Mouse (Mus musculus) ES-Bruce4 (cell line): ENCODE results near the gene Cerk. TPM values are rescaled to one million over a fixed set of nuclear protein-coding genes. Genes with fewer than 3 reads are reported as not detected.
"Not testable (repeated sequence)": the region's sequence is repeated elsewhere in the genome, so short reads cannot be mapped to it uniquely, and the experiment has no call there.

ENCODE experiments used
- H3K27ac ChIP-seq: 2 replicates; pipeline ENCODE4 v1.5.1; 2012; ENCODE audit warnings: low read length, inconsistent platforms; ENCODE audit not compliant: insufficient read depth
- H3K27me3 ChIP-seq: 2 replicates; pipeline ENCODE4 v1.6.1; 2012; ENCODE audit warnings: mild to moderate bottlenecking, low read length, inconsistent platforms; ENCODE audit not compliant: control insufficient read depth, poor library complexity, insufficient read depth, severe bottlenecking
- H3K36me3 ChIP-seq: 2 replicates; pipeline ENCODE4 v1.6.1; 2012; ENCODE audit warnings: inconsistent platforms, mild to moderate bottlenecking, low read length, moderate library complexity; ENCODE audit not compliant: control insufficient read depth, poor library complexity, insufficient read depth, severe bottlenecking
- H3K4me1 ChIP-seq: one replicate; pipeline ENCODE4 v1.8.1; 2011; ENCODE audit warnings: low read length; ENCODE audit not compliant: control insufficient read depth, insufficient read depth
- H3K4me3 ChIP-seq: 2 replicates; pipeline ENCODE4 v1.5.1; 2011; ENCODE audit warnings: low read depth, mild to moderate bottlenecking, low read length
- H3K9ac ChIP-seq: 2 replicates; pipeline ENCODE4 v1.6.1; 2012; ENCODE audit warnings: low read depth, mild to moderate bottlenecking, inconsistent platforms; ENCODE audit not compliant: poor library complexity, severe bottlenecking
- H3K9me3 ChIP-seq: replicated peaks from 2 replicates; pipeline ENCODE4 v1.6.1; 2012; ENCODE audit warnings: mild to moderate bottlenecking, low read length, inconsistent platforms; ENCODE audit not compliant: control insufficient read depth, poor library complexity, insufficient read depth, severe bottlenecking
- CTCF ChIP-seq: IDR thresholded peaks from one replicate; pipeline ENCODE4 v1.8.1; 2011; ENCODE audit warnings: low read depth, low read length
- EP300 ChIP-seq: IDR thresholded peaks from 2 replicates; pipeline ENCODE4 v1.6.1; 2011; ENCODE audit warnings: low read depth, low read length; ENCODE audit not compliant: insufficient read depth
- POLR2A ChIP-seq: IDR thresholded peaks from one replicate; pipeline ENCODE4 v1.8.1; 2011; ENCODE audit warnings: low read length; ENCODE audit not compliant: insufficient read depth
- polyA plus RNA-seq: library from polyadenylated mRNA; stranded (reverse); fragments of >200 nt; gene quantifications from 2 replicates; pipeline ENCODE4 v1.2.4, GENCODE M21; 2011; ENCODE audit warnings: low read depth; ENCODE audit not compliant: missing spikeins, insufficient read depth, insufficient read length

The Cerk gene
- polyA plus RNA-seq, 1 experiment = 5.5 TPM

- Histone ChIP-seq H3K9ac (no peak overlapping the region), H3K4me3 (no peak overlapping the region), H3K9me3 (no peaks in the 10 kb centered on the region), H3K27me3 (no peaks in the 10 kb centered on the region), H3K27ac (no peak overlapping the region), H3K4me1 (peaks cover 3% of the 10 kb centered on the region), H3K36me3 (no peaks in the 10 kb centered on the region)
- TF ChIP-seq EP300 = no peak
- no peak for TF ChIP-seq CTCF
- no peak for TF ChIP-seq POLR2A
These were observed 16.7 kb upstream of the Cerk start for GRCm38 (mm10) chr15:86202640-86203039.

- no peaks in the 10 kb centered on the region for H3K27me3 ChIP-seq
- no peak overlapping the region for H3K27ac ChIP-seq
- TF ChIP-seq EP300 (no peak), CTCF (no peak), POLR2A (no peak)
- H3K9me3 ChIP-seq = no peaks in the 10 kb centered on the region
- peaks cover 3% of the 10 kb centered on the region for H3K4me1 ChIP-seq
- no peak overlapping the region for H3K4me3 ChIP-seq
- no peak overlapping the region for H3K9ac ChIP-seq
- no peaks in the 10 kb centered on the region for H3K36me3 ChIP-seq
These were observed 15.9 kb upstream of the Cerk start for GRCm38 (mm10) chr15:86201696-86202330.

GRCm38 (mm10) chr15:86201095-86201494 lies 15.2 kb upstream of the Cerk start:
- H3K4me1 ChIP-seq = peaks cover 3% of the 10 kb centered on the region
- no peaks in the 10 kb centered on the region for H3K36me3 ChIP-seq
- no peak overlapping the region for H3K4me3 ChIP-seq
- H3K9ac ChIP-seq = no peak overlapping the region
- no peaks in the 10 kb centered on the region for H3K9me3 ChIP-seq
- H3K27me3 ChIP-seq = no peaks in the 10 kb centered on the region
- no peak overlapping the region for H3K27ac ChIP-seq
- TF ChIP-seq EP300 (no peak), CTCF (no peak), POLR2A (no peak)

- no peaks in the 10 kb centered on the region for H3K9me3 ChIP-seq
- H3K36me3 ChIP-seq = no peaks in the 10 kb centered on the region
- TF ChIP-seq POLR2A (no peak), EP300 (no peak), CTCF (no peak)
- no peaks in the 10 kb centered on the region for H3K27me3 ChIP-seq
- no peak overlapping the region for H3K4me3 ChIP-seq
- peaks cover 3% of the 10 kb centered on the region for H3K4me1 ChIP-seq
- H3K27ac ChIP-seq = no peak overlapping the region
- no peak overlapping the region for H3K9ac ChIP-seq
These were observed 14.2 kb upstream of the Cerk start for GRCm38 (mm10) chr15:86200169-86200568.

GRCm38 (mm10) chr15:86199482-86199881 lies 13.5 kb upstream of the Cerk start:
- no peak overlapping the region for H3K9ac ChIP-seq
- H3K27ac ChIP-seq = no peak overlapping the region
- no peaks in the 10 kb centered on the region for H3K27me3 ChIP-seq
- no peak overlapping the region for H3K4me3 ChIP-seq
- H3K36me3 ChIP-seq = no peaks in the 10 kb centered on the region
- H3K9me3 ChIP-seq = no peaks in the 10 kb centered on the region
- H3K4me1 ChIP-seq = peaks cover 3% of the 10 kb centered on the region
- no peak for TF ChIP-seq EP300
- TF ChIP-seq POLR2A = no peak
- no peak for TF ChIP-seq CTCF

- Histone ChIP-seq H3K27me3 (no peaks in the 10 kb centered on the region), H3K9me3 (no peaks in the 10 kb centered on the region), H3K4me3 (no peak overlapping the region), H3K9ac (no peak overlapping the region), H3K4me1 (peaks cover 3% of the 10 kb centered on the region), H3K36me3 (no peaks in the 10 kb centered on the region), H3K27ac (no peak overlapping the region)
- TF ChIP-seq EP300 (no peak), CTCF (no peak), POLR2A (no peak)
These were observed 13.1 kb upstream of the Cerk start for GRCm38 (mm10) chr15:86199052-86199451.

- H3K4me1 ChIP-seq, H3K9me3 ChIP-seq, H3K27ac ChIP-seq, H3K36me3 ChIP-seq, H3K27me3 ChIP-seq: not testable (repeated sequence)
- H3K4me3 ChIP-seq = peak overlapping the region; percentile 70
- peak overlapping the region; percentile 76 for H3K9ac ChIP-seq
These were observed 8.9 kb upstream of the Cerk start for GRCm38 (mm10) chr15:86194676-86195453.
